Mouse (Mus musculus) liver, embryonic 14.5 days (tissue): ENCODE results near the gene Tmem229b.

Experiments
- CTCF ChIP-seq: IDR thresholded peaks from 2 replicates; pipeline ENCODE4 v1.5.1; 2016; ENCODE audit warnings: antibody characterized with exemption, low read depth, control low read depth
- EP300 ChIP-seq: IDR thresholded peaks from 2 replicates; pipeline ENCODE4 v1.6.1; 2016; ENCODE audit warnings: antibody characterized with exemption, low read depth

- TF ChIP-seq CTCF (no peak), EP300 (no peak)
Measured at GRCm38 (mm10) chr12:79028911-79029861, 21.8 kb upstream of the Tmem229b start, which contains the start of gene Plekhh1.
